Mouse (Mus musculus) embryonic fibroblast, embryonic 13.5 days (primary cell): ENCODE data around the gene Osbp2. TPM values are rescaled to one million over a fixed set of nuclear protein-coding genes. Genes with fewer than 3 reads are reported as not detected.

ENCODE experiments used
- H3K27ac ChIP-seq: 2 replicates; pipeline ENCODE4 v1.5.1; 2012; ENCODE audit warnings: low read length, control low read depth, inconsistent platforms; ENCODE audit not compliant: insufficient read depth
- H3K4me1 ChIP-seq: 2 replicates; pipeline ENCODE4 v1.6.1; 2011; ENCODE audit warnings: low read length; ENCODE audit not compliant: control insufficient read depth, insufficient read depth
- H3K4me3 ChIP-seq: 2 replicates; pipeline ENCODE4 v1.5.1; 2011; ENCODE audit warnings: mild to moderate bottlenecking, control low read depth, low read length; ENCODE audit not compliant: insufficient read depth
- CTCF ChIP-seq: IDR thresholded peaks from 2 replicates; pipeline ENCODE4 v1.5.1; 2011; ENCODE audit warnings: mild to moderate bottlenecking, control low read depth, low read length, moderate library complexity, borderline replicate concordance; ENCODE audit not compliant: insufficient read depth
- POLR2A ChIP-seq: IDR thresholded peaks from 2 replicates; pipeline ENCODE4 v1.6.1; 2011; ENCODE audit warnings: low read depth, mild to moderate bottlenecking, control low read depth, low read length, moderate library complexity
- polyA plus RNA-seq: library from polyadenylated mRNA; stranded (reverse); fragments of >200 nt; gene quantifications from 2 replicates; pipeline ENCODE4 v1.2.4, GENCODE M21; 2011; ENCODE audit warnings: low read depth; ENCODE audit not compliant: missing spikeins, insufficient read length

Osbp2 gene
- polyA plus RNA-seq, 1 experiment, result 1.3 TPM

DNA sequence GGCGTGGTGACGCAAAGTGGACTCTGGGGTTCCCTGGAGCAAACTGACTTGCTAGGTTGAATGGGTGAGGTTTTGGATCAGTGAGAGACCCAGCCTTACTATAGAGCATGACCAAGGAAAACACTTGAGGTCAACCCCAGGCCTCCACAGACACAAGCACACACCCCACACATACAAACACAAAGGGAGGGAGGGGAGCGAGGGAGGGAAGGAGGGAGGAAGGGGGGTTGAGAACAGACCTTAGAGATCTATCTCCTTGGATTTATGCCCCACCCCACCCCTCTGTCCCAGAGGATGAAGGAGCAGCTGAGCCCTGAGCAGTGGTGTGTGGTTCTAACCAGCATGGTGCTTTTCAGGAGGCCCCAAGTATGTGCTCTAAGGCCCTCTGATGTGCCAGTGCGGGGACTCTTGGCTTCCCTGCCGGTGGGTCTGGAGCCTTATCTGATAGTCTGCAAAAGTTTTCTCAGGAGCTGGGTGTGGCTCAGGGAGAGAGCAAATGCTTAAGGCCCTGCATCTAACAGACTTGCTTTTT lies 12.9 kb downstream of the Osbp2 start:
- TF ChIP-seq CTCF (no peak), POLR2A (no peak)
- H3K27ac ChIP-seq, result no peak overlapping the region
- H3K4me3 ChIP-seq, result no peak overlapping the region
- H3K4me1 ChIP-seq, result peaks cover 10% of the 10 kb centered on the region

DNA sequence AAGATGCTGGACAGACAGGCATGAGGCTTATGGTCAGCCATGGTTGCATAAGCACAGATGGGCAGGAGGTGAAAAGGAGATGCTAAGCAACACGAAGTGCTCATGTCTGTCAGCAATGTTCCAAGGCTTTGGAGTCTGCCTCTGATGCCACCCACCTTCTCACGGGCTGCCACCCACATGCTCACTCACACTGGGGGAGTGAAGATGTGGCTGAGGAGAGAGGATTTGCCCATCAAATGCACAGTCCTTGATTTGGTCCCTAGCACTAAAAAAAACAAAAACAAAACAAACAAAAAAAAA lies 13.4 kb downstream of the Osbp2 start:
- H3K4me1 ChIP-seq, result peaks cover 10% of the 10 kb centered on the region
- no peak for TF ChIP-seq CTCF
- no peak for TF ChIP-seq POLR2A
- no peak overlapping the region for H3K4me3 ChIP-seq
- no peak overlapping the region for H3K27ac ChIP-seq

DNA sequence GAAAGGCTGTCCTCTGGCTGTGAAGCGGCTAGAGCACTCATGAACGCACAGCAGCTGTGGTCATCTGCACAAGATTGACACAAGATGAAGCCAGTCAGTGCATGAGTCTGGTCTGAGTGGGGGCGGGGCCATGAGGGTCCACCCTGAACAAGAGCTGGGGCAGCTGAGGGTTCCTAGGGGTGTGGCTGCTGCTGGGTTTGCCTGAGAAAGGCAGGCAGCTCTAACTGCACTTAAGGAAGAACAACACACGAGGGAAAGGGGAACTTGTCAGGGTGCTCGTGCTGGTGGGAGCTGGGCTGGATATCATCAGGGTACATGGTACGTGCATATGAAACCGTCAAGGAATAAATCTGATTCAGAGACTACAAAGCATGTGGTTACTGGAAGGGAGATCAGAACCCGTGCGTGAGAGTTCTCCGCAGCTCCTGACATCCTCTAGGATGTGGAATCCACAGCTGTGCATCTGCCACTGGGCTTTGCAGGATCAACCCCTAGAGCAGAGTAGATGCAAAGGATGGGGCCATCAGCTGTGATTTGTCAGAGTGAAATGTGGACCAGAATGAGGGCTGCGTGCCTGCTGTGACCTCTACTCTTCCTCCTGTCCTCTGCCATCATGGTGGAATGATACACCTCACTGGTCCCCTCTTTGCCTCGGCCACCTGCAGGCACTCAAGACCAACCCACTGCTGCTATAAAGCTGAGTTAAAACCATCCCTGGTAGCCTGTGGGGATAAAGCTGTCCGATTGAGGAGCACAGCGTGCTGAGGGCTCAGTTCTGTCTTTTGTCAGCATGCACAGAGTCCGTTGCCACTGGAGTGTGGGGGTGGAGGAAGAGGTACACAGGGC lies 14.0 kb downstream of the Osbp2 start:
- TF ChIP-seq CTCF (no peak), POLR2A (no peak)
- H3K4me1 ChIP-seq, result peaks cover 10% of the 10 kb centered on the region
- no peak overlapping the region for H3K4me3 ChIP-seq

DNA sequence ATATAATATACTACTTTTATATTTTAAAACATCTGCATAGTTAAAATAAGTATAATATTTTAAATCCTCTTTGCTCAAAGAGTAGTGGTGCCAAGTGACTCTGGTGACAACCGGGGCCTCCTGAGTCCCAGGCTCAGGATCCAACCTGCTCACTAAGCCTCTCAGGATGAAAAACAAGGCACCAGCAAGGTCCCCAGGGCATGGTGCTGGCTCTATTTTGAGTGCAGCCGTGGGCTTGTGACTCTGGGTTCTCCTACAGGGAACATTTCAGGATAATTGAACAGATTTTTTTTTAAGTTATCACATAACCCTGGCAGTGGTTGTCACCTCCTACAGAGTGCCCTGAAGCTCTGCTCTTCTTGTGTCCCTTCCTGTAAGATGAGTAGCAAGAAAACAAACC lies 17.4 kb downstream of the Osbp2 start:
- Histone ChIP-seq H3K4me1 (no peaks in the 10 kb centered on the region), H3K27ac (no peak overlapping the region), H3K4me3 (no peak overlapping the region)
- TF ChIP-seq POLR2A, result no peak
- TF ChIP-seq CTCF, result no peak

More for the DNA sequence above, 14.0 kb downstream of the Osbp2 start:
- H3K27ac ChIP-seq, result no peak overlapping the region

DNA sequence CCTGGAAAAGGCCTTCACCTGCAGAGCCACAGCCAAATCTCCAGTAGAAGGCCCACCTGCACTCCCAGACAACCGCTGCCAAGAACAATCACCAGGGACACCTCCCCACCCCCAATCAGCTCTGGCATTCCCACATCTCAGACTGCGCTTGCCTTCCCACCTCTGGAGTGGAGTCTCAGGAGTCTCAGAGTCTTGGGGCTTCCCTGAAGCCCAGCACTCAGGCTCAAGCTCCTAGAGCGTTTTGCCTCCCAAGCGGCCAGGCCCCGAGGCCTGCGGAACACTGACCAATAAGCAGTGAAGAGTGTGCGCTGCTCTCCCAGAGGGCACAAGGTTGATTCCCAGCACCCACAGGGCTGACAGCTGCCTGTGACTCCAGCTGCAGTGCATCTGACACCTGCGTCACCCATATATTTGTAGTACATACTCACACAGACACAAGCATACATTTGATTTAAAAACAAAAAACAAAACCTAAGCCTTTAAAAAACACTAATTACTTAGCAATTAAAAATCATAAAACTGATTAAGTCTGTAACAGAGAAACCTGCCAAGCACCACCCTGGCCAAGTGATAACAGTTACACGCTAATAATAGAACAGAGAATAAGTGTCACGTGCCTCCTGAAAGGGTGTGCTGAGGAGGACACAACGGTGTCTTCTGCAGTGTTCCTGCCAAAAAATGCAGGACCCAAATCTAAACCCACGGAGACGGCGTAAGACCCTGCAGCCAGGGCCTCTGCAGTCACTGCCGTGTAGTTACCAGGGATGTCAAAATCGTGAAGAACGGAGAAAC lies 19.6 kb downstream of the Osbp2 start:
- Histone ChIP-seq H3K27ac (no peak overlapping the region), H3K4me3 (no peak overlapping the region), H3K4me1 (no peaks in the 10 kb centered on the region)
- TF ChIP-seq CTCF (no peak), POLR2A (no peak)

DNA sequence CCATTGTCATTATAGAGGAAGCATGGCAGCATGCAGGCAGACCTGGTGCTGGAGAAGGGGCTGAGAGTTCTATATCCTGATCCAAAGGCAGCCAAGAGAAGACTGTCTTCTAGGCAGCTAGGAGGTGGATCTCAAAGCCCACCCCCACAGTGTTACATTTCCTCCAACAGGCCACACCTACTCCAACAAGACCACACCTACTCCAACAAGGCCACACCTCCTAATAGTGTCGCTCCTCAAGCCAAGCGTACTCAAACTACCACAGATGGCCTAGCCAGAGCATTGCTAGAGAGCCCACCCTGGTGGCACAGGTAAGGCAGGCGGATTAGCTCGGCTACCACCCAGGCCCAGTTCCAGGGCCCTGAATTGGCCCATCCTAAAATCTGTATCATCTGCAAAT lies 28.4 kb downstream of the Osbp2 start:
- Histone ChIP-seq H3K4me3 (no peak overlapping the region), H3K27ac (no peak overlapping the region)

DNA sequence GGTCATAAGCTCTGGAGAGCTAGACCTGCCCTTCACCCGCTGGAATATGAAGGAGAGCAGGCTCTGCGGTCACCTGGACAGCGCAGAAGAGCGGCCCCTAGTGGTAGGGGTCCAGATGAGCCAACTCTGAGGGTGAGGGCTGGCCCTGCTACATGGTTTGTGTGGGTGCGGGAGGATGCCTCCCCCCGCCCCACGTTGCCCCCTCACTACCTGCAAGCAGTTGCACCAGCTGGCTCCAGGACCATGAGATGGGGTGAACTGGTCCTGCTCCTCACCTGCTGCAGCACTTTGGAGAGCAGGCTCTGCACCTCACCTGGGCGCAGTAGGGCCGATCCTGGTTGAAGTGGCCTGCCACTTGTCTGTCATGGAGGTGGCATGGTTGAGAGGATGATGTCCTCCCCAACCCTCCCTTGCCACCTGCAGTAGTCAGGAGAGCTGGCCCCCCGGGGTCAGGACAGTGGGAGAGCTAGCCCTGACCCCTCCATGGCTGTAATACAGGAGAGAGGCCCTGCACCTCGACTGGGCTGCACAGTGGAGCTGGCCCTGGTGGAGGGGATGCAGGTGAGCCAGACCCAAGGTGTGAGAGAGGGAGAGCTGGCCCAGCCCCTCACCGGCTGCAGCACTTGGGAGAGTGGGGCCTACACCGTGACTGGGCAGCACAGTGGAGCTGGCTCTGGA lies 29.1 kb downstream of the Osbp2 start:
- peak; percentile 69; the same call in 1 of the 2 replicates for TF ChIP-seq CTCF
- no peak for TF ChIP-seq POLR2A
- Histone ChIP-seq H3K4me3 (no peak overlapping the region), H3K4me1 (peaks cover 2% of the 10 kb centered on the region; the same call in 1 of the 2 replicates), H3K27ac (no peak overlapping the region)

More for the DNA sequence above, 28.4 kb downstream of the Osbp2 start:
- H3K4me1 ChIP-seq, result peaks cover 2% of the 10 kb centered on the region; the same call in 1 of the 2 replicates
- TF ChIP-seq CTCF, result no peak
- TF ChIP-seq POLR2A, result no peak

DNA sequence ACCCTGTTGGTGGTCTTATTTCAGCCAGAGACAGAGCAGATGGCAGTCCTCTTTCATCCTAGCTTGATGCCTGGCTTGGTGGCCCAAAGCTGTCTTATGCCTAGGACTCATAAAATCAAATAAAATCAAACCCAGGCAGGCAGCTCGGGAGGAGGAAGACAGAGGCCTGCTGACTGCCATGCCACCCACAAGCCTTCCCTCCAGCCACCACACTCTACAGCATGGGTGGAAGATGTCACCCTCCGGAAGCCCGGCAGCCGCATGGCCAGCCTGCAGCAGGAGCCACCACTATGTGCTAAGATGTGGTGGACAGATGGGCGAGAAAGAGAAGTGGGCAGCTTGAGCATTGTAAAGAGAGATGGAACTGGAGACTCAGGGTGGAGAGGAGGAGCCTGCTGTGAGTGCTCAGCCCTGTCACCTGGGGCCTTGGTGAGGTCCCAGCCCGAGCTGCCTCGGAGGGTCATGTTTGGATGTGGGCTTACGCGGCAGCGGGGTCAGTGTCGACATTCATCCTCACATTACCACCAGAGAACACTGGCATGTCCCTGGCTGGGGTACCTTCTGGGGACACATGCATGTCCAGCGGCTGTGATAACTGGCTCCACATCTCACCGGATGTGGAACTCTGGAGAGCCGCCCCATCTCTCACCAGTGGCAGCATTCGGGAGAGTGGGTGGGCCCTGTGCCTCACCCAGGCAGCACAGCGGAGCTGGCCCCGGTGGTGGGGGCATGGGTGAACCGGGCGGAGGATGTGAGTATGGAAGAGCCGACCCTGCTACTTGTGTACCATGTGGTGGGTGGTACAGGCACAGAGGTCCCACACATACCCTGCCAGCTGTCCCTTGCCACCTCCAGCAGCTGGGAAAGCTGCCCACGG lies 29.9 kb downstream of the Osbp2 start:
- Histone ChIP-seq H3K4me3 (no peak overlapping the region), H3K27ac (no peak overlapping the region), H3K4me1 (peaks cover 2% of the 10 kb centered on the region; the same call in 1 of the 2 replicates)
- no peak for TF ChIP-seq CTCF
- no peak for TF ChIP-seq POLR2A

DNA sequence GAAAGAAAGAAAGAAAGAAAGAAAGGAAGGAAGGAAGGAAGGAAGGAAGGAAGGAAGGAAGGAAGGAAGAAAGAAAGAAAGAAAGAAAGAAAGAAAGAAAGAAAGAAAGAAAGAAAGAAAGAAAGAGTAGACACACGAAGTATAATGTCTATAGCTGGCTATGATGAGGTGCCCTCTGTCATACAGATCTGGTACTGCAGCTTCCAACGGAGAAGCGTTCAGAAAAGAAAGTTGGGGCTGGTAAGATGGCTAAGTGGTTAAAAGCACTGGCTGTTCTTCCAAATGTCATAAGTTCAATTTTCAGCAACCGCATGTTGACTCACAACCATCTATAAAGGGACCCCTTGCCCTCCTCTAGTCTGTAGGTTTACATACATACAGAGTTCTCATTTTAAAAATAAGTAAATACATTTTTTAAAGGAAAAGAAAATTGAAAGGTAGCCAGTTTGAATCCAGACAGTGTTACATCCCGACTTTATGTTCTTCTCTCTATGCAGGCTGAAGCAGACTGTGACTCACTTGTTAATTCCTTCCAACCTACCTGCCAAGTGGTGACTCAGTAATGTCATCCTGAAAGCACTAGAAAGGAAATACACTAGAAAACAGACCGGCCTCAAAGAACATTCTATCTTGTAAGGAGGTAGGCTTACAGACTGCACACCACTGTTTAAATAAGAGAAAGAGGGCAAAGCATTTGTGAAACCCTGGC lies 31.4 kb downstream of the Osbp2 start:
- TF ChIP-seq POLR2A (no peak), CTCF (no peak)
- peaks cover 2% of the 10 kb centered on the region; the same call in 1 of the 2 replicates for H3K4me1 ChIP-seq

More for the DNA sequence above, 31.4 kb downstream of the Osbp2 start:
- Histone ChIP-seq H3K27ac (peak overlapping the region; percentile 61), H3K4me3 (no peak overlapping the region)
